Mouse (Mus musculus) lung, postnatal 25 days (tissue): ENCODE results near the gene Olfr433.
A peak's percentile ranks its signal among the peaks of the same experiment; 100 is the strongest.
"Not testable (repeated sequence)": the region's sequence is repeated elsewhere in the genome, so short reads cannot be mapped to it uniquely, and the experiment has no call there.

Source experiments
- DNase-seq: peaks from one replicate; pipeline ENCODE4 v3.0.0; 2022; ENCODE audit warnings: low spot score

The Olfr433 gene

DNA sequence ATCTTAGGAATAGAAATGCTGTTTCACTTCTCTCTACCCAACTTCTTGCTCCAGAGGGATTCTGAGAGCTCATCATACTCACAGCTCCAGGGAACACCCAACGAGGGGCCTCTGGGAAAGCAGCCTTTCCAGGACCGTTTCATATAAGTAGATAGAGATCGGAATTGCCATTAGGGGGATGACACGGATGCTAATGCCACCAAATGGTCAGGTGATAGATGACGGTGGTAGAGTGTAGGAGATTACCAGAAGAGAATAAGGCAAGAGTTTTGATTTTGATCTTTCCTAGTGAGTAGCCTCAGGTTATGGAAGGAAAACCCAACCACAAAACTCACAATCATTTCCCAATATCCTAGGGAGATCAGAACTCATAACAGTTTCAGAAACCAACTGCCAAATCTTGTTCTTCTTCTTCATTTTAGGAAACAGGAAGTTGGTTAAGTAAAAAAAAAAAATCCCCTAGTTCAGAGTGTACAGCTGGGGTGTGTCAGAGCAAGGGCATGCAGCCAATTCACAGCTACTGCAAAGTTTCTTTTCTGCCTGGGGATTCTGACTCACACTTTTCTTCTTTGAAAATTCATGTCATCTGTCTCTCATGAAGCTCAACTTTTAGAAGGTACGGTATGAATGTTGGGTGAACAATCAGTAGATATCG lies at the start of gene Olfr433:
Gene Olfr433 (plus strand): TSS at position 183 of the 655 bp plus-strand sequence.
- DNase-seq = peak; percentile 75

DNA sequence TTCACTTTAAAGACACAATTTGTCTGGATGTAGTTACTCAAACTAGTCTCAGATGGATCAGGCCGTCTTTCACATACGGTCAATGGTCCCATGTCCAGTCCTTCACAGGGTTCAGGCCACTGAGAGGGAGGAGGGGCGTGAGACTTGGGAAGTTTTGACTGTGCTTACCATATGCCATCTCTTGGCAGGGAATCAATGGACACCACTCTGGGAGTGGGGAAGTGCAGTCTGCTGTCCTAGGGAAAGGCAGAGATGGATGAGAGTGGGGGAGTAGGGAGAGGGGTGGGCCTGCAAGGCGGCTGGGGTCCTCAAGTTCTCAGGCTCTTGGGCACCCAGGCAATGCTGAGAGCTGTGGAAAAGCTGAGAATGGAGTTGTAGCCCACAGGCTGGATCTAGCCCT lies 45.5 kb upstream of the Olfr433 start:
- no peak for DNase-seq

DNA sequence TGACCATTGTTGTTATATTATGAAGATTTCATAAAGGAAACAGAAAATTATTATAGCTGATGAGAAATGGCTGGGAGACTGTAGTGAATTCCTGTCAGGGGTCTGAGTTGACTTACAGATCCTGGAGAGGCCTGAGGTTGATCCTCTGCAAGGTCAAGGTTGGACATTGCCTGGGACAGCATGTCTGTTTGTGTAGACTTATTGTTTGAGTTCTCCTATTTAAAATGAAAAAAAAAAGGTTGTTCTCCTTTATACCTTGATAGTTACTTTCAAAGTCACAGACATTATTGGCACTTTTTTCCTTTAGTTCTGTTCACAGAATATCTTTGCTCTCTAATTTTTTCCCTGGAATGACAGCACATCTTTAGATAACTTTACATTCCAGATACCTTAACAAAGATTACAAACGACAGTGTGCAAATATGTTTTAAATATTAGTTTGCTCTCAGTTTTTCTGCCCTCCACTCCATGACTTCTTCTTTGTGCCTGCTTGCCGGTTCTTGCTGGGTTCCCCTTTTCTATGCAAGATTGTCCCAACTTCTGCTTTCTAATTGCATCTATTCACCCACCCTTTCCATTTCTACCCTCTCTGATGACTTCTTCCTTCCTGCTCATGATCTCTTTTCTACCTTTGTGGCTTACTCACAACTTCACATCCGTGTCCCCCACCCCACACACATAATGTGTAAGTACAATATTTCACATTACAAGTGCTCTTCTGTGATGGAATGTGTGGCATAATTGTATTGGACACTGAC lies 36.0 kb upstream of the Olfr433 start:
- not testable (repeated sequence) for DNase-seq

DNA sequence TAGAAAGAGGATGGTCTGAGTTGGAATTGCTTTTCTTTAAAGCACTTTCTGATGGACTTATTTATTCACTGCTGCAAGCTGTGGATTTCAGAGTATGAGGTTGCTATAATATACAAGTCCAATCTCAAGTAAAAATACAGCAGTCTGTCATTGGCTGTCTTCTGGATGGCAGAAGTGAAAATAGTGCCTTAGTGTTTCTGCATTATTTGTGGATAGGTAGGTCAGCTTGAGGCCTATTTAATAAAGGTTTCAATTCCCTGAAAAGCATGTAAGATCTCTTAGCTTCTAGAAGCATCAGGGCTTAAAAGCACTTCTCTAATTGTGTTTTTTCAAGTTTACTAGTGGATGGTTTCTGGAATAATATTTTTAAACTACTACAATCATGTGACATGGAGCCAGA lies 33.5 kb upstream of the Olfr433 start:
- DNase-seq = not testable (repeated sequence)

DNA sequence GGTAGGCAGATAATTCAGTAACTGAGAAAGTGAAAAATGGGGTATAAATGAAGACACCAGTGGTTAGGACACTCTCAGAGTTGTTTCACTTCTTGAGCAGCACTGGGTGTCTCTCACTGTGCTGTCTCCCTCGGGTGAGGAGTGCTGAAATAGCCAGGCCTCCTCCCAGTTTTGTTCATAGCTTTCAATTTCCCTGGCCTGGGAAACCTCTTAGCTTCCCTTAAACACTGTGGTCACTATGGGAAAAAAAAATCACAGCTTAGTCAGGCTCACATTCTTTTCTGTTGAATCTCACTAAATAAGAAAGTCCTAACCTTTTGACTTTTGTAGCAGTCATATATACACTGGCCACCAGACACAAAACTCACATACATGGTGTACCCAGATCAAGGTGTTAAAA lies 8.8 kb upstream of the Olfr433 start, which contains the start of gene Ifi205:
Gene Ifi205 (minus strand): TSS at position 113 of the 400 bp plus-strand sequence.
- no peak for DNase-seq

DNA sequence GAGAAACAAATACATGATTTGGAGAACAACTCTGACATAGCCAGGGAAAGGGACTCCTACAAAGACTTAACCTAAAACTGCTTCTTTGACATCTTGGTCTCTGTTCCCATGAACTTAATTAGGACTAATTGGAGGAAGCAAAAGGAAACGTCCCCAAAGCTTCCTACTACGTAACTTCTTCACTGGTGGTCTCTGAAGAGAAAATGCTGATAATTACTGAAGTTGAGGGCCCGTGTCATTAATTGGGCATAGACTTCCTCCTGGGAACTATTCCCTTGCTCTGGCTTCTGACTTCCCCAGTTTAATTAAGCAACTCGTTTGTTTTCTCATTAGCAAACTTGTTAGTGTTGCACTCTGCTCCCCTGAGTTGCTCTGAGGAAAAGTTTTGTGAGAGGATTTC lies 4.7 kb upstream of the Olfr433 start:
- DNase-seq = no peak

DNA sequence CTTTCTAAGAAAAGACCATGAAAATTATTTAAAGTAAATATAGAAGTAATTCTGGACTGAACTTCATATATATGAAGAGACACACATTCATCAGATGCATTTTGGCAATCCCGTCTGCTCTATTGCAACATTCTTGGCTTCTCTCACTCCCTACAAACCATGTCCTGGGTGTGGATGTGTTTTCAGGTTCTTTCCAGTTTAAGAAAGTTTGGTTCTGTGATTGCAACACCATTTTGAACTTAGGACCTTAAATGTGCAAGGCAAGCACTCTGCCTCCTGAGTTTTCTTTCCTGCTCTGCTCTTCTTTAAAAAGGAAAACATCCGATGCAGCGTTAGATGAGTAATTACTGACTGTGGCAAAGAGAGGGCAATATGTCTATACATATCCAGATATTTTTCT lies 2.0 kb upstream of the Olfr433 start:
- no peak for DNase-seq

DNA sequence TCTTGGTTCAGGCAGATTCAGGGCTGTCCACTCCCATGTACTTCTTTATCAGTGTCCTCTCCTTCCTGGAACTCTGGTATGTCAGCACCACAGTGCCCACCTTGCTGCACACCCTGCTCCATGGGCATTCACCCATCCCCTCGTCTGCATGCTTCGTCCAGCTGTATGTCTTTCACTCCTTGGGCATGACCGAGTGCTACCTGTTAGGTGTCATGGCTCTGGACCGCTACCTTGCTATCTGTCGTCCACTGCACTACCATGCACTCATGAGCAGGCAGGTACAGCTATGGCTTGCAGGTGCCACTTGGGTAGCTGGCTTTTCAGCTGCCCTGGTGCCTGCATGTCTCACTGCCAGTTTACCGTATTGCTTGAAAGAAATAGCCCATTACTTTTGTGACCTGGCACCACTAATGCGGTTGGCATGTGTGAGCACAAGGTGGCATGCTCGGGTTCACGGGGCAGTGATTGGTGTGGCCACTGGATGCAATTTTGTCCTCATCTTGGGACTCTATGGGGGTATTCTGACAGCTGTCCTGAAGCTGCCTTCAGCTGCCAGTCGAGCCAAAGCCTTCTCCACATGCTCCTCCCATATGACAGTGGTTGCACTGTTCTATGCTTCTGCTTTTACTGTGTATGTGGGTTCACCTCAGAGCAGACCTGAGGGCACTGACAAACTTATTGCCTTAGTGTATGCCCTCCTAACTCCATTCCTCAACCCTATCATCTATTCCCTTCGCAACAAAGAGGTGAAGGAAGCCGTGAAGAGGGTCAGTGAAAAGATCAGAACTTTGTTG lies 1.8 kb downstream of the Olfr433 start:
- not testable (repeated sequence) for DNase-seq

DNA sequence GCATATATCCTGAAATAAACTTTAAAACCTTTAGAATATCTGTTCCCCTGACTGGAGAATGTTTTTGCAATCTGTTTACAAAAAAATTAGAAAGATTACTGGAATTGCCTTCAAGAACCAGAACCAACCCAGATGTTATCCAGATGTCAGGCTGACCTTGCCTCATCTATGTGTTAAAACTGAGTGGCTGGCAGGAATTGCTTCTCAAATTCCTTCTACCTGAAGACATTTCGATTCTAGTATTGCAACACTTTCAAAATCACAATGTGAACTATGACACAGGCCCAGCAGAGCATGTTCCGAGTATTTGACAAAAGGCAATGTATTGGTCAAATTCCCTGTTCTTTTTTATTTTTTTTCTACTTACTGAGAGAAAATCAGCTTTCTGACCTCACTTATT lies 3.9 kb downstream of the Olfr433 start:
- peak; percentile 28 for DNase-seq

DNA sequence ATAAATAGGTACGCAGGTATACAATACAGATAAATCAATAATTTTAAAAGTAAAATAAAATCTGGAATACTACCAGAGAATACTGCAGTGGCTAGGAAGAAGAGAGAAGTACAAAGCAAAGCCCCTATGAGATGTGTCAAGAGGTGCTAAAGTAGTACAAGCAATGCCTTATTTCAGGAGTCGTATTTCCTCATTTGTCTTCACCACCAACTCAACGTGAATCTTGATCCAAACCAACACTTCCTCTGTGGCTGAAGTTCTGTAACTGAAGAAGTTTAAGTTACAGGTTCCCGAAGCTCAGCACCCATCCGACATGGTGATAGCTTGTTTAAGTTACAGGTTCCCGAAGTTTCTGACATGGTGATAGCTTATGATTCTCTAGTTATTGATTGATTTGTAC lies 7.7 kb downstream of the Olfr433 start:
- DNase-seq = not testable (repeated sequence)

DNA sequence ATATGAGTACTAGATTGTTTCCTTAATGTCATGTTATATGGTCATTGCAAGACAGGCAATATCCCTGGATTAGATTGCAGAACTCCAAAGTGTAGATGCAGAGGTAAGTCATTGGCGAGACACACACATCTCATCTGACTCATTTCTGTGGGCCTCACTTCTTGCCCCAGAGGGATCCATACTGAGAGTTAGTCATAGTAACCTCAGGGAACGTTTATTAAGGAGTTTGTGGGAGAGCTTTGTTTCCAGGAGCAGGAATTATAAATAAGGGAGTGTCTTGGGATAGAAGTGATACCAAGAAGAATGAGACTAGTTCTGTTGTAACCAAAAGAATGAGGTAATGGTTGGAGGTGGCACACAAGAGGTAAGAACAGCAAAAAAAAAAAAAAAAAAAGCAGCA lies 8.4 kb downstream of the Olfr433 start, which contains the start of gene Olfr432:
Gene Olfr432 (plus strand): TSS at position 313 of the 400 bp plus-strand sequence.
- no peak for DNase-seq

DNA sequence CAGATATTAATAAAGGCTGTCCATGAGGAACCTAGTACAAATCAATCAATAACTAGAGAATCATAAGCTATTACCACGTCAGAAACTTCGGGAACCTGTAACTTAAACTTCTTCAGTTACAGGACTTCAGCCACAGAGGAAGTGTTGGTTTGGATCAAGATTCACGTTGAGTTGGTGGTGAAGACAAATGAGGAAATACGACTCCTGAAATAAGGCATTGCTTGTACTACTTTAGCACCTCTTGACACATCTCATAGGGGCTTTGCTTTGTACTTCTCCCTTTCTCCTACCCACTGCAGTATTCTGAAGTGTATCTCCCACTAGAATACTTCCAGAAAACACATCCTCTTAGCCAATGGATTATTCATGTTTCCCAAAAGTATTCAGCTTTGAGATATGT lies 8.9 kb downstream of the Olfr433 start:
- DNase-seq = not testable (repeated sequence)

DNA sequence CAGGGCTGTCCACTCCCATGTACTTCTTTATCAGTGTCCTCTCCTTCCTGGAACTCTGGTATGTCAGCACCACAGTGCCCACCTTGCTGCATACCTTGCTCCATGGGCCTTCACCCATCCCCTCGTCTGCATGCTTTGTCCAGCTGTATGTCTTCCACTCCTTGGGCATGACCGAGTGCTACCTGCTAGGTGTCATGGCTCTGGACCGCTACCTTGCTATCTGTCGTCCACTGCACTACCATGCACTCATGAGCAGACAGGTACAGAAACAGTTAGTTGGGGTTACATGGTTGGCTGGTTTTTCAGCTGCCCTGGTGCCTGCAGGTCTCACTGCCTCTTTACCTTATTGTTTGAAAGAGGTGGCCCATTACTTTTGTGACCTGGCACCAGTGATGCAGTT lies 10.0 kb downstream of the Olfr433 start:
- no peak for DNase-seq

DNA sequence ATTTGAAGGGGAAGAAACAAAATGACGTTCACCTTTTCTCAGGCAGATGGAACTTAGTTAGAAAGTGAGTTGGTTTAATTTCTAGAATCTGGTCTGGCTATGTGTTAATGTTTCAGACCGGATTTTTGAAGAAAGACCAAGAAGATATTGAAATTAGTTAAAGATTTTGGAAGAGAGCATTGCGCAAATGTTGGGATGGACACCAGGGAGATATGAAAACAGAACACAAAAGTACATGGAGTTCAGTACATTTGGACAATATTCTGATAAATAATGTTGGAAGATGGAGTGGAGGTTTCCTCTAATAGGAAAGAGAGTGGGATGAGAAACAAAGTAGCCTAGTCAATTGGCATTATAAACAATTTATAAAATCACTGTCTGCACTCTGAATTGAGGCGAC lies 11.0 kb downstream of the Olfr433 start:
- no peak for DNase-seq

DNA sequence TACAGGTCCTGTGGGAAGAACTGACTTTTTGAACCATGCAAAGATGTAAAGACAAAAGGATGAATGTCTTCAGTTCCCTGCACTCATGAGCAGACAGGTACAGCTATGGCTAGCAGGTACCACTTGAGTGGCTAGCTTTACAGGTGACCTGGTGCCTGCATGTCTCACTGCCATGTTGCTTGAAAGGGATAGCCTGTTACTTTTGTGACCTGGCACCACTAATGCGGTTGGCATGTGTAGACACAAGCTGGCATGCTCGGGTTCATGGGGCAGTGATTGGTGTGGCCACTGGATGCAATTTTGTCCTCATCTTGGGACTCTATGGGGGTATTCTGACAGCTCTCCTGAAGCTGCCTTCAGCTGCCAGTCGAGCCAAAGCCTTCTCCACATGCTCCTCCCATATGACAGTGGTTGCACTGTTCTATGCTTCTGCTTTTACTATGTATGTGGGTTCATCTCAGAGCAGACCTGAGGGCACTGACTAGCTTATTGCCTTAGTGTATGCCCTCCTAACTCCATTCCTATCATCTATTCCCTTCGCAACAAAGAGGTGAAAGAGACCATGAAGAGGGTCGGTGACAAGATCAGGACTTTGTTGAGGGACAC lies 11.5 kb downstream of the Olfr433 start:
- DNase-seq = no peak

DNA sequence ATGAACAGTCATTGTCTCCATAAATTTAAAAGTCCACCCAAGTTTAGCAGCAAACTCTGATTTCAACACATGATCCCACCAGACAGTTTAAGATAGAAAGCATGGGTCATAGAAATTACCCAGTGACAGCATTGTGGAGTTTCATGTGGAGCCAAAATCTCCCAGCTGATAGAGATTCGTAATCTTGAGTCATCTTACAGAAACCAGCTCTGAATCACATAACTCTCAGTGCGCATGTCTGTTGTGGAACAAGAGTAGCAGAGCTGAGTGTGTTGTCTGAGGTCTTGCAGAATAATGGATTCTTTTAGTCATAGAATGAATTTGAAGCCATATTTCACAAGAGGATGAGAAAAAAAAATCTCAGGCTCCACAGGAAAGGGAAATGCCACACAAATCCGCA lies 12.5 kb downstream of the Olfr433 start:
- no peak for DNase-seq

DNA sequence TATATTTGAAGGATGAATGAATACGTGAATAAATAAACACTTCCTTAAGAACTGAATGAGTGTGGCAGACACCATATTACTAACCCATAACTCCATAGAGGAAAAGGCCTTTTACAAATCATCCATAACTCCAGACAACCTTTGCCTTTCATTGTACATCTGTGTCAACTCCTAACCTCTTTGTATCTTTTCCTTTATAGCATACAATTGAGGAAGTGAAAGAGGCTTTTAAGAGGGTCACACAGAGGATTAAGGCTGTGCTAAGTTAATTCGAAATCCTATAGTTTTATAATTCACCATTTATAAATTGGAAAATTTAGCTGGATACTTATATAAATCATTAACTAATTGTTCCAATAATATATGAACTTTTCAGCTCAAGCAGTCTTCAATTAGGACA lies 14.7 kb downstream of the Olfr433 start:
- DNase-seq = no peak

DNA sequence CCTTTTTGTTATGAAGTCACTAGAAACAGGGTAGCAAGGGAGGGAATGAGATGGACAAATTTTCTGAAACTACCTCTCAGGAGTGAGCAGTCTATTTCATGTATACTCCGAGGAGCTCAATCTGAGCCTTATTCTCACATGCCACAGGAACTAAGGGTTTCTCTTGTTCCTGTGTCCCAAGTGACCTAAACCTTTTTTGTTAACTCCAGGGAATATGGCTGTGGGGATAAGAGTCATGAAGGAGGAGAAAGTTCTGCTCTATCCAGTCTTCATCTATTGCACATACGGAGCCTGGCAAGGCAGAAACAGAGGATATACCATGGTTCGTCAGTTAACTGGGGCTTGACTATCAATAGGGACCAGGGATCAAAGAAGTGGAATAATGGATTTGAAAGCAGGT lies 25.8 kb downstream of the Olfr433 start, which contains the start of gene Olfr430:
Gene Olfr430 (plus strand): TSS at position 301 of the 400 bp plus-strand sequence.
- no peak for DNase-seq

DNA sequence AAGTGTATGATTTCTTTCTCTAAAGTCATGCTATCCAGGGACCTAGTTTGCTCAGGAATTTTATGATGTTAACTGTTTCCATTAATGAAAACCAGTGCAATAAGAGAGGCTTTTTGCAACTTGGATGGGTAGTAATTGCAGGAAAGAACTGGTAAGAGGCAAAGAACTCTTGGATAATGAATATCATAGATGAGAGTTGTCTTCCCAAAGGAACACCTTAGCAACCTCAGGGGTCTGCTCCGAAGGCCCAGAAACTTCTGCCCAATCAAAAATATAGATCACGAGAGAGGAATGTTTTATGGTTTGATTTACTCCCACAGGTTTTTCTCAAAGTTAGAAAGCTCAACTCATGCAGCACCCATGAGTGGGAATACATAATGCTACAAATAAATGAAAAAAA lies 43.5 kb downstream of the Olfr433 start, which contains the start of gene Olfr429:
Gene Olfr429 (plus strand): TSS at position 301 of the 400 bp plus-strand sequence.
- no peak for DNase-seq
